Mouse (Mus musculus): ENCODE measurements around the gene Gm28047. TPM values are rescaled to one million over a fixed set of nuclear protein-coding genes. Genes with fewer than 3 reads are reported as not detected.

Gene Gm28047
- polyA plus RNA-seq (2012; rRNA removed), result 0.02 TPM in 1 of 2 replicates, not detected in the other

GRCm38 (mm10) chr15:102624970-102625686 lies at the start of gene Gm28047, which contains the start of gene Atf7:
Gene Gm28047, minus strand, starts transcription at chr15:102625067.
Gene Atf7, minus strand, starts transcription at chr15:102625464.

DNA sequence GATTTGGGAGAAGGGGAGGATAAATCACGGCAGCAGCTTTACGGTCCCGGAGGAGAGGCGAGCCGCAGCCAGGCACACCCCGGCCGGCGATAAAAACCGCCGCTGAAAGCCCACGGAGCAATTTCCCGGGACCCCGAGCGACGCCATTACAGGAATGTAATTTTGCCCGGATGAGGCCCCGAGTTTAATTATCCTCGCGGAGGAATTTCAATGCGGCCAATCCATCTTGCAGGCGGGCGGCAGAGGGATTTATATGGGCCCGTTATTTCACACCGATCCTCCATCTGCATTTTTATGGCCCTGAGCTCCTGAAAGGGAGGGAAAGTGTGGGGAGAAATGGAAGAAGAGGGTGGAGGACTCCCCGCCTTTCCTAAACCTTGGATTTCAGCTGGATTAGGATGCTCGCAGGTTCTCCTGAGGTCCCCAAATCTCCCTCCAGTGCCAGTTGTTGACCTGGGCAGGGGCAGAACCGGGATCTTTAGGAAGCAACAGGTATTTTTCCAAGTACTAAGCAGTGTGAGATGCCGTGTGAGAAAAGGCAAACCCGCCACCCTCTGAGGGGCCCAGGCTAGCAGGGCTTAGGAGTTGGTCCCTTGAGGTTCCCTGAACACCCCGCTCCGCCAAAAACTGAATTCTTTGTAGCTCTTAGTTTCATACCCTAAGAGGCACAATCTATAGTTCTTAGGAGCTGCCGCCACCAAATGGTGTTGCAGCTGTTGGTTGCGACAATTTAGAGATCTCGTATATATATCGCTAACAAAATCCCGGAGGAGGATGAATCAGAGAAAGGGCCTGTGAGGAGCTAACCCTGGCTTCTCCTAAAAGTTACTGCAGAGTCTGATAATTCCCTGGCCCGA lies 47.6 kb upstream of the Gm28047 start, which contains the start of gene Atp5g2:
TSS of gene Atp5g2 (minus strand) at position 138 of the 857 bp plus-strand sequence.

DNA sequence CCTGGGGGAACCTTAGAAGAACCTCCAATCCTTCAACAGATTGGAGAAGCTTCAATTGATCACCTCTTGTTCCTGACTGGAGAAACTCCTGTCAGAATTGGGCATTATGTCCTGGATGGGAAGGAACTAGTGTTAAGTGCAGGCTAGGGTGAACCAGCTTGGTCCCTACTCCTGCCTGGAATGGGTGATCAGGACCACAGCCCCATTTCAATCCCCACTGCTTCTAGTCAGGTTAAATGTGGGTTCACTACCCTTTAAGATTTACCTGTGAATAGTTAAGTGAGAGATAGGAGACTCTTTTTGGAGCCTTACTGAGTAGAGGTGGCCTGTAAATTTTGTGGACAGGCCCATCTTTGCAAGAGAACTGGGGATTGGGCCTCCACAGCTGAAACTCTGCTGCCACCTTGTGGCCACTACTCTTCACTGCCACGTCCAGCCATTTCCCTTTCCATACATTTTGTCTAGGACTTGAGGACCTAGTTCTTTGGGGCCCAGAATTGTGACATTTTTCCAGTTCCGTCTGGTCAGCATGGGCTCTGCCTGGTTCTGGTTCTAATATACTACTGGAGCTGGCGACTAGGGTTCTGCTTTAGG lies 99.9 kb downstream of the Gm28047 start, which contains the start of gene Npff:
TSS of gene Npff (minus strand) at position 51 of the 594 bp plus-strand sequence.

GRCm38 (mm10) chr15:102517976-102518858 lies 106.7 kb downstream of the Gm28047 start, which contains the start of gene Tarbp2:
Gene Tarbp2, plus strand, starts transcription at chr15:102518192.

GRCm38 (mm10) chr15:102516728-102517404 lies 108.0 kb downstream of the Gm28047 start, which contains the start of gene Map3k12:
Gene Map3k12, minus strand, starts transcription at chr15:102517064.

GRCm38 (mm10) chr15:102503447-102503846 lies 121.4 kb downstream of the Gm28047 start, which contains the start of gene Gm10337:
Gene Gm10337, plus strand, starts transcription at chr15:102503722.

Other genes with a start within 250 kb of the Gm28047 start
- gene Sp1, start 218.9 kb downstream of the Gm28047 start, polyA plus RNA-seq (2012; rRNA removed), result 8.2 and 8.8 TPM in 2 replicates
- 0.02 and 0.06 TPM in 2 replicates for gene Amhr2, start 179.7 kb downstream of the Gm28047 start, polyA plus RNA-seq (2012; rRNA removed)
- 81.6 and 90.5 TPM in 2 replicates for gene Prr13, start 166.0 kb downstream of the Gm28047 start, polyA plus RNA-seq (2012; rRNA removed)
- gene Pcbp2, start 154.5 kb downstream of the Gm28047 start, polyA plus RNA-seq (2012; rRNA removed), result 168 and 201 TPM in 2 replicates
- gene Gm10337, start 121.3 kb downstream of the Gm28047 start, polyA plus RNA-seq (2012; rRNA removed), result not detected in 2 replicates
- gene Map3k12, start 108.0 kb downstream of the Gm28047 start, polyA plus RNA-seq (2012; rRNA removed), result 1.1 and 1.5 TPM in 2 replicates
- gene Tarbp2, start 106.9 kb downstream of the Gm28047 start, polyA plus RNA-seq (2012; rRNA removed), result 32.8 and 33.5 TPM in 2 replicates
- 0.95 and 1.7 TPM in 2 replicates for gene Npff, start 100.1 kb downstream of the Gm28047 start, polyA plus RNA-seq (2012; rRNA removed)
- gene Atf7, start 397 bp upstream of the Gm28047 start, polyA plus RNA-seq (2012; rRNA removed), result 13.2 and 18.9 TPM in 2 replicates
- gene Atp5g2, start 47.3 kb upstream of the Gm28047 start, polyA plus RNA-seq (2012; rRNA removed), result 268 and 312 TPM in 2 replicates
- 10.2 and 12.0 TPM in 2 replicates for gene Calcoco1, start 97.1 kb upstream of the Gm28047 start, polyA plus RNA-seq (2012; rRNA removed)

Measured in liver, embryonic 18 days (tissue).